Mouse (Mus musculus): ENCODE measurements around the gene Olfr1425. TPM values are rescaled to one million over a fixed set of nuclear protein-coding genes. Genes with fewer than 3 reads are reported as not detected.

Olfr1425 gene
- polyA plus RNA-seq (2017; shearing (Covaris generic)), result not detected

DNA sequence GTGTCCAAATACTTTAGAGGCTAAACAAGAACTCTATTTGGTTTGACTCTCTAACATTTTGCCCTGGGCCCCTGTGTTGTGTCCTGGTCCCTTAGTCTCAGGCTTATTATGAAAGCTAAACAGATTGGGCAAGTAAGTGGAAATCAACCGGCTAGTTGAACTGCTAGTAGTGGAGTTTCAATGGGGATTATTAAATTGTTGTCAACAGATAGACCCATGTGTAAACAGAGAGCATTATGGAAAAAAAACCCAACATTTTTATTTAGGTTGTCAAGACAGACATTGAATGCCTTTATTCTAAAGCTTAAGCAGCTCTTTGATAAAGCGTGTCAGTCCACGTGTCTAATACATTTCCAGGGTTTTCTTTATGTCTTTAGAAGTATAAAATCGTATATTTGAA is at the start of gene Olfr1425:
Gene Olfr1425, minus strand, starts transcription at position 101 of the 400 bp plus-strand sequence.

GRCm38 (mm10) chr19:12123103-12123502 is 45.6 kb upstream of the Olfr1425 start, which contains the start of gene Olfr76:
Gene Olfr76 (minus strand): TSS chr19:12123203.

GRCm38 (mm10) chr19:12115797-12116196 is 38.3 kb upstream of the Olfr1425 start, which contains the start of gene Olfr1428:
Gene Olfr1428 (minus strand): TSS chr19:12115897.

GRCm38 (mm10) chr19:12103234-12103633 is 25.7 kb upstream of the Olfr1425 start, which contains the start of gene Olfr1427:
Gene Olfr1427 (minus strand): TSS chr19:12103334.

GRCm38 (mm10) chr19:12091913-12092312 is 14.4 kb upstream of the Olfr1425 start, which contains the start of gene Olfr1426:
Gene Olfr1426 (minus strand): TSS chr19:12092013.

GRCm38 (mm10) chr19:12062582-12062981 is 14.9 kb downstream of the Olfr1425 start, which contains the start of gene Olfr1424:
Gene Olfr1424 (minus strand): TSS chr19:12062682.

GRCm38 (mm10) chr19:12041217-12041616 is 36.3 kb downstream of the Olfr1425 start, which contains the start of gene Olfr1423:
Gene Olfr1423 (minus strand): TSS chr19:12041317.

Other genes with a start within 250 kb of the Olfr1425 start
- not detected for gene Olfr1417, start 238.5 kb downstream of the Olfr1425 start, polyA plus RNA-seq (2017; shearing (Covaris generic))
- not detected for gene Olfr1418, start 216.7 kb downstream of the Olfr1425 start, polyA plus RNA-seq (2017; shearing (Covaris generic))
- not detected for gene Olfr1419, start 202.6 kb downstream of the Olfr1425 start, polyA plus RNA-seq (2017; shearing (Covaris generic))
- not detected for gene Olfr1420, start 191.2 kb downstream of the Olfr1425 start, polyA plus RNA-seq (2017; shearing (Covaris generic))
- 26.8 TPM for gene Patl1, start 165.3 kb downstream of the Olfr1425 start, polyA plus RNA-seq (2017; shearing (Covaris generic))
- 50.4 TPM for gene Osbp, start 111.8 kb downstream of the Olfr1425 start, polyA plus RNA-seq (2017; shearing (Covaris generic))
- gene Olfr1423, start 36.4 kb downstream of the Olfr1425 start, polyA plus RNA-seq (2017; shearing (Covaris generic)), result not detected
- gene Olfr1424, start 15.0 kb downstream of the Olfr1425 start, polyA plus RNA-seq (2017; shearing (Covaris generic)), result 0.29 TPM
- not detected for gene Olfr1426, start 14.3 kb upstream of the Olfr1425 start, polyA plus RNA-seq (2017; shearing (Covaris generic))
- gene Olfr1427, start 25.6 kb upstream of the Olfr1425 start, polyA plus RNA-seq (2017; shearing (Covaris generic)), result not detected
- gene Olfr1428, start 38.2 kb upstream of the Olfr1425 start, polyA plus RNA-seq (2017; shearing (Covaris generic)), result not detected
- gene Olfr76, start 45.5 kb upstream of the Olfr1425 start, polyA plus RNA-seq (2017; shearing (Covaris generic)), result not detected
- gene Olfr1555-ps1, start 92.4 kb upstream of the Olfr1425 start, polyA plus RNA-seq (2017; shearing (Covaris generic)), result not detected
- not detected for gene Olfr1431, start 122.9 kb upstream of the Olfr1425 start, polyA plus RNA-seq (2017; shearing (Covaris generic))
- gene Olfr1432, start 154.9 kb upstream of the Olfr1425 start, polyA plus RNA-seq (2017; shearing (Covaris generic)), result not detected
- 0.73 TPM for gene Olfr262, start 163.9 kb upstream of the Olfr1425 start, polyA plus RNA-seq (2017; shearing (Covaris generic))
- gene Olfr235, start 183.3 kb upstream of the Olfr1425 start, polyA plus RNA-seq (2017; shearing (Covaris generic)), result not detected
- not detected for gene Olfr1434, start 202.1 kb upstream of the Olfr1425 start, polyA plus RNA-seq (2017; shearing (Covaris generic))
- gene Olfr1436, start 221.4 kb upstream of the Olfr1425 start, polyA plus RNA-seq (2017; shearing (Covaris generic)), result not detected
- gene Olfr1437, start 247.4 kb upstream of the Olfr1425 start, polyA plus RNA-seq (2017; shearing (Covaris generic)), result not detected